8 mouse cellular contexts compared by ENCODE assay signal in genomic region chr11:81588630-81589029, GRCm38 (mm10).
A peak's percentile ranks its signal among the peaks of the same experiment; 100 is the strongest.
DNase-seq lines count a peak whose midpoint lies in the region; ATAC-seq and TF ChIP-seq lines count a peak whose summit lies in the region.

No protein-coding gene starts in this region.

- no peak for TF ChIP-seq POLR2A in kidney, adult 2 months (IDR thresholded peaks at IDR 0.05; ENCODE audit: low read depth, low read length)
- TF ChIP-seq POLR2A in cerebellum, adult 2 months (IDR thresholded peaks at IDR 0.05; ENCODE audit: borderline replicate concordance, insufficient read depth, low read length) = no peak

- no peaks in the 10 kb centered on the region for H3K36me3 ChIP-seq in kidney, adult 2 months (ENCODE audit: control insufficient read depth, insufficient read depth, low read length)
- no peaks in the 10 kb centered on the region for H3K36me3 ChIP-seq in kidney, embryonic 16.5 days (ENCODE audit: insufficient read depth, low read length)
- H3K36me3 ChIP-seq in midbrain, embryonic 14.5 days (ENCODE audit: control insufficient read depth, insufficient read depth, low read length) = no peaks in the 10 kb centered on the region

- WGBS in kidney, adult 2 months = 12% methylated on average over 10 of the region's 10 CpGs
- WGBS in kidney, embryonic 16.5 days = 9% methylated on average over 10 of the region's 10 CpGs
- WGBS in cerebellum, adult 2 months = 11% methylated on average over 10 of the region's 10 CpGs
- 10% methylated on average over 10 of the region's 10 CpGs for WGBS in midbrain, embryonic 14.5 days

- no peaks in the 10 kb centered on the region for H3K4me1 ChIP-seq in kidney, adult 2 months (ENCODE audit: control insufficient read depth, insufficient read depth, low read length)
- H3K4me1 ChIP-seq in kidney, embryonic 16.5 days (ENCODE audit: insufficient read depth, low read length) = no peaks in the 10 kb centered on the region
- no peaks in the 10 kb centered on the region for H3K4me1 ChIP-seq in cerebellum, adult 2 months (ENCODE audit: control insufficient read depth, insufficient read depth, low read length)
- H3K4me1 ChIP-seq in midbrain, embryonic 14.5 days (ENCODE audit: control insufficient read depth, insufficient read depth, low read length) = peaks cover 18% of the 10 kb centered on the region

- no peak overlapping the region for H3K27ac ChIP-seq in kidney, adult 2 months (ENCODE audit: insufficient read depth, low read depth, low read length)
- H3K27ac ChIP-seq in kidney, embryonic 16.5 days (ENCODE audit: low read length) = no peak overlapping the region
- no peak overlapping the region for H3K27ac ChIP-seq in cerebellum, adult 2 months (ENCODE audit: insufficient read depth, low read length)
- peak overlapping the region; percentile 60 for H3K27ac ChIP-seq in midbrain, embryonic 14.5 days (replicated peaks; ENCODE audit: low read depth, low read length)

- H3K4me3 ChIP-seq in kidney, adult 2 months (ENCODE audit: insufficient read depth, low read depth, low read length) = no peak overlapping the region
- H3K4me3 ChIP-seq in kidney, embryonic 16.5 days (ENCODE audit: low read length) = no peak overlapping the region
- H3K4me3 ChIP-seq in cerebellum, adult 2 months (replicated peaks; ENCODE audit: insufficient read depth, low read depth, low read length) = no peak overlapping the region
- no peak overlapping the region for H3K4me3 ChIP-seq in midbrain, embryonic 14.5 days (replicated peaks; ENCODE audit: low read depth, low read length)

- no peak overlapping the region for H3K4me2 ChIP-seq in kidney, embryonic 16.5 days (replicated peaks; ENCODE audit: low read depth, low read length)
- no peak overlapping the region; the same call in 1 of the 2 replicates for H3K4me2 ChIP-seq in midbrain, embryonic 14.5 days (ENCODE audit: low read length)

- no peaks in the 10 kb centered on the region for H3K27me3 ChIP-seq in kidney, adult 2 months (replicated peaks; ENCODE audit: control insufficient read depth, insufficient read depth, low read length)
- H3K27me3 ChIP-seq in kidney, embryonic 16.5 days (ENCODE audit: insufficient read depth, low read length) = no peaks in the 10 kb centered on the region
- no peaks in the 10 kb centered on the region for H3K27me3 ChIP-seq in cerebellum, adult 2 months (ENCODE audit: control insufficient read depth, insufficient read depth, low read length)
- no peaks in the 10 kb centered on the region for H3K27me3 ChIP-seq in midbrain, embryonic 14.5 days (ENCODE audit: control insufficient read depth, insufficient read depth, low read length)

- ATAC-seq in kidney, embryonic 16.5 days (ENCODE audit: low FRiP score, low TSS enrichment) = no peak
- ATAC-seq in frontal cortex, adult (ENCODE audit: low TSS enrichment) = peak; percentile 93
- ATAC-seq in hematopoietic stem cell, adult 5-6 weeks (replicated peaks in 1 of 2; ENCODE audit: insufficient read depth in 1 of 2, low FRiP score in 2 of 2, low TSS enrichment in 1 of 2, low read depth in 1 of 2, poor library complexity in 2 of 2, severe bottlenecking in 2 of 2) = peak; percentile 69 to 82
- ATAC-seq in midbrain, embryonic 14.5 days (ENCODE audit: low FRiP score, low TSS enrichment) = no peak

- TF ChIP-seq CTCF in kidney, adult 2 months (conservative IDR thresholded peaks at IDR 0.05; ENCODE audit: insufficient read depth, insufficient read length, low read depth, low read length) = peak; percentile 84
- TF ChIP-seq CTCF in cerebellum, adult 2 months (IDR thresholded peaks at IDR 0.05; ENCODE audit: borderline replicate concordance, insufficient read depth, low read depth, low read length) = peak; percentile 84

- peak; percentile 69 for DNase-seq in kidney, adult 2 months
- peak; percentile 78 to 83 for DNase-seq in cerebellum, adult 2 months
- DNase-seq in left cerebral cortex, postnatal 10 days (ENCODE audit: extremely low spot score in 1 of 2, low spot score in 2 of 2) = peak; percentile 69 to 72
- peak; percentile 76 for DNase-seq in midbrain, embryonic 14.5 days
- DNase-seq in thymus, postnatal 14 days = peak; percentile 24

- H3K9me3 ChIP-seq in kidney, embryonic 16.5 days (ENCODE audit: low read length) = no peaks in the 10 kb centered on the region
- no peaks in the 10 kb centered on the region for H3K9me3 ChIP-seq in midbrain, embryonic 14.5 days (ENCODE audit: control insufficient read depth, low read length)

- intact Hi-C loops in left cerebral cortex, postnatal 10 days (cut with DNase I) = loop anchor here (2.0 kb wide), 1 partner anchor 24 kb away; no protein-coding TSS in a partner anchor

- H3K9ac ChIP-seq in kidney, embryonic 16.5 days (replicated peaks; ENCODE audit: low read length) = no peak overlapping the region
- H3K9ac ChIP-seq in midbrain, embryonic 14.5 days (replicated peaks; ENCODE audit: low read length) = no peak overlapping the region

Comparison
In these comparisons a context has a peak if more than half of its experiments do, and no peak if none do; other contexts are left out.
1. DNase-seq: peak in every context shown above with its lines; median percentile 80 in cerebellum, adult 2 months; 76 in midbrain, embryonic 14.5 days; 70 in left cerebral cortex, postnatal 10 days; 69 in kidney, adult 2 months; 24 in thymus, postnatal 14 days.
2. ATAC-seq: peak in frontal cortex, adult (single experiment) and hematopoietic stem cell, adult 5-6 weeks (2 of 2); none in kidney, embryonic 16.5 days (single experiment) and midbrain, embryonic 14.5 days (single experiment).